Mouse (Mus musculus) thymus, postnatal 36 days (tissue): Measurements from ENCODE around the gene Nprl2.

Source experiments
- DNase-seq, 2 experiments: peaks; one replicate each; pipeline ENCODE4 v3.0.0; 2022; ENCODE audit warnings: mixed read lengths in 2 of 2

Gene Nprl2

DNA sequence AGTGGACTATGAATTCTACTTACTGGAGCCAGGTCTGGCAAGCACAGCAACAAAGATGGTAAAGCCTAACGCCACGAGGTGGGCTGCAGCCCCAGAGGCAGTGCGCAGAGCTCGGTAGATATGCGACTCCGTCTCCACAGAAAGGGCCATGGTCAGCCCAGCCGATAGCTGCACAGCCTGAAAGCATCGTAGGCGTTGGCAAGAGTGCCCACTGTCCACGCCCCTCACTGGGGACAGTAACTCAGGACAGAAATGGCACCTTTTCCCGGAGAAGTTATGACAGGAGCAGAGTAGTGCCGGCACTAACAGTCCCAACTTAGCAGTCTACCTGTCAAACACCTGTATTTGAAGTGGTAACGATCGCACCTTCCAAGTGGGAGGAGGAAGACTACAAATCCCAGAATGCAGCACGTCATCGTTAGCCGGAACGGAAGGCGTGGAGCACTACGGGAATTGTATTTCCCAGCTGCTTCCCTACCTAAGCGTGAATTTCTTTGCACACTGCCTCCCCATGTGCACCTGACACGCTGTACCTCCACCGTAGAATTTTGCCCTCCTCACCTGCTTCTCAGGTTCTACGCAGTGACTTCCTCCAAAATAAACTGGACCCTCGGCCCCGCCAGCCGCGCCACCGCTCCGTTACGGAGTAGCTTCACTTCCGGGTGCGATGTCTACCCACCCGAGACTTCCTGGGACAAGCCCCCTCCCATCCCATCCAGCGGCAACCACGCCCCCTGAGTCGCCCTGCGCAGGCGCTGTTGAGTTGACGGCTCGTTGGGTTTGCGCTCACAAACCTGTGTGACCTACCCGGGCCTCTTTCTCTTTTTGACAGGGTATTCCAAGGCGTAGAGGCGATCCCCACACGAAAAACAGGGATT is at the start of gene Nprl2, which contains the start of gene Cyb561d2:
Nprl2 (plus strand) TSS at position 753 of the 878 bp plus-strand sequence.
Cyb561d2 (minus strand) TSS at position 720 of the 878 bp plus-strand sequence.
- peak; percentile 97 for DNase-seq

DNA sequence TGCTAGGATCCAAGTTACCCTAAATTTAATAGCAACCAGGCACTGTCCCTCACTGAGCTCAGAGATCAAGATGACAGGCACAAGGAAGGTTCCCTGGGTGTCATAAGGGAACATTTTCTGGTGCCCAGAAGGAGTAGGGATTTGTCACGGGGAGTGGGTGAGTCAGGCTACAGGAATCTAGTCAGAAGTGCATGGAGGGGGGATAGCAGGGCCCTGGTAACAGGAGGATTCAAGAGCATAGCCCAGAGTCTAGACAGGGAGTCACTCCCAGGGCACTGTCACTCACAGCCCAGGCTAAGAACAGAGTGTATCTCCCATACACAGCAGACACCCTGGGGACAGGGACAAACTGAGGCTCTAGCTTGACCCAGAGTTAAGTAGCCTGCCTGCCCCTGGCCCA is 48.5 kb upstream of the Nprl2 start:
- DNase-seq = no peak

DNA sequence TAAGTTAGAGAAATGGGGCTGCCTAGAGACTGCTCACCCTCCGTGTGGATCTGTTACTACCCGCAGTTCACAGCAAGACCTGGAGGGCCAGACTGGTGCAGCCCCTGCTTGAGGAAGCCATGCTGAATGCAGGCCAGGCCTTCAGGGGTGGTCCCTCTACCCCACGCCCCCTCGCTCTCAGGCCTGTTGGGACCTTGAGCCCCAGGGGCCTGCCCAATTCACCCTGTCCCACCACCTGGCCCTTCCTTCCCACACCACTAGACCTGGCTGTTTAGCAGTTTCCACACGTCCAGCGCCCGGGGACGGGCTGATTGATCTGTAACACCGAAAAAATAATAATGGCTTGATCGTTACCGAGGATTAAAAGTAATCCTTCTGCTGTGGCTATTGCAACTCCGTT is 47.8 kb upstream of the Nprl2 start:
- no peak for DNase-seq

DNA sequence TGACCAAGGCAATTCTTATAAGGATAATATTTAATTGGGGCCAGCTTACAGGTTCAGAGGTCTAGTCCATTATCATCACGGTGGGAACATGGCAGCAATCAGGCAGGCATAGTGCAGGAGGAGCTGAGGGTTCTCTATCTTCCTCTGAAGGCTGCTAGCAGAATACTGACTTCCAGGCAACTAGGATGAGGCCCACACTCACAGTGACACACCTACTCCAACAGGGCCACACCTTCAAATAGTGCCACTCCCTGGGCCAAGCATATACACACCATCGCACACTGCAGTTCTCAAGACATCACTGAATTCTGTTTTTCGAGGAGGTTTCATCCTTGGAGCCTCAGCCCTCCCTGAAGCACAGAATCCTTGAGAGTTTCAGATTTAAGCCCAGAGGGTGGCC is 45.7 kb upstream of the Nprl2 start:
- DNase-seq = no peak

DNA sequence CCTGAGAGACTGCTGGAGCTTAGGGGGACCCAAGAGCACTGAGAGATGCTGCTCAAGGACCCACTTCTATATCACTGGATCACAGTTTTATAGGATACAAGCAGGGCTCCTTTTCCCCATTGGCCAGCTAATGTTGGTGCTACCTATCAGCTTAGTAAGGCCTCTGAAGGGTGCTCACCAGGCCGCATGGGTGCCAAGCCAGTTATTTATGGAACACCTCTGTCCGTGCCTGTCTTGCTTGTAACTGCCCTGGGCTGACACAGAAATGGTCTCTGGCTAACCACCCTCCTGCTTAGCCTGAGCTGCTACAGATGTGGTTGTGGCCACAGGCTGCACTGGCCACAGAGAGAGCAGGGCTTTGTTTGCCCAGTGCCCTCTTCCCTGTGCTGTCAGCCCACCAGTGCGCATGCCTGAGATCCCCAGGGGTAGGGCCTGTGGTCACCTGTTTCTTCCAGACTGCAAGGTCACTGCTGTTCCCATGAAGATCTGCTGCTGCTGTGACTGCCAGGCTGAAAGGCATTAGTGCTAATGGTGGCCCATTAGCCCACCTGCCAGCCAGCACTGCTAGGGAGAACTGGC is 41.2 kb upstream of the Nprl2 start:
- no peak for DNase-seq

DNA sequence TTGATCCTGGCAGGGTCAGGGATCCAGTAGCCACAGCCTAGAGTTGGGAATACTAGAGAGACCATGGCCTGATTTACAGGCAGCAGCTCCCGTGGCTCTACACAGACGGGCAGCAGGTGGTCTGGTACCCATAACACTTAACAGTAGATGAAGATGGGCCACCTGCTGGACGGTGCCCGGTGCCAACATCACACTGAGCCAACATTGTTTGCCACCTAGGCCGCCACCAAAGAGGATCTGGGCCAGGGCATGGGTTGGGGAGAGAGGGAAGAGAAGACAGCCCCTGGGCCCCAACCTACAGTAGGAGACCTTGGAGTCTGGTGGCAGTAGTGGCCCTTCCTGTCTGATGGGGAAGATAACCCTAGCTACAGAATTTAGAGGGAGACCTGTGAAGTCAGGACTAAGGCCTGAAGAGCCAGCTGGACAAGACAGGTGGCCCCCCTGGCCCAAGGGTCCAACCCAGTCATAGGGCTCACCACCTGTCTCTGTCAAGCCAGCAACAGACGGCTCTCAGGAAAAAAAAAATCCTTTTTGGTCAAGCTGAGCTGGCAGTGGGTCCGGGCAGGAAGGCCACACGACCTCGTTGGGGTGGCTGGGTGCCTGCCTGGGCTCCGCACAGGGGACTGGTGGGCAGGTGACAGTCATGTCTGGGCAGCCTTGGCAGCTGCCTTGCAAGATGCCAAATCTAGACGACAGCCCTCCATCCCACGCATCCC is 39.7 kb upstream of the Nprl2 start:
- DNase-seq = no peak

DNA sequence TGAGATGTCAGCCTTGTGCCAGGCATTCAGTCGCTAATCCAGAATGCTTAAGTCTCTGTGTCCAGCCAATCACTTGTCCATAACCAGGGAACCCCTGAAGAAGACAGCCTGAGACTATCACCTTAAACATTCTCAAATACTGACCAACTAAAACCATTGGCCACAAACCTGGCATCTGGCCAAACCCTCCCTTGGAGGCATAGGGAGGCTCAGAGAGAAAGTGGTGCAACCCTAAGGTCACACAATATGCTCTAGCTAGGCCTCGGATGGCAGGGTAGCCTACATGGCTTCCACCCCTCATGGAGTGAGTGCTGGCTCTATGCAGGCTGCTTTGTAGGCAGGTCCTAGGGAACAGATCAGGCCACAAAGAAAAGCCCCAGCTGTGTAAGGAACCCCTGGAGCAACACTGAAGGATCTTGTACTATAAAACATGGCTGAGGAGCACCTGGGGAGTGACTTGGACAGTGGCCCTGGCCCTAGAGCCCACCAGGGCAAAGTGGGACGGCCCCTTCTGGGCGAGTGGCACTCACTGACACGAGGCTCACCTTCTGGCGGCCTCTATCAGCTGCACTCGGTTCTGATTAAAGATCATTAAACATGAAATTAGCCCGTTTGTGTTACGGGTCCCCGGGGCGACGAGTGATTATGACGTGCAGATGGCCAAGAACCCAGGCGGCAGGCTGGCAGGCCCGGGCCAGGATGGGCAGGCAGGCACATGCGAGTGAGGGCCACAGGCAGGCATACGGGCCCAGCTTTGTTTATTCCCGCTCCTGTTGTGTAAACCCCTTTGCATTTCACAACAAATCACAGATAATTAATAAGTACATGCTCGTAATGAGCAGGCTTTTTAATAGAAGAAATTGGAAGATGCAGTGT is 37.1 kb upstream of the Nprl2 start:
- DNase-seq = no peak

DNA sequence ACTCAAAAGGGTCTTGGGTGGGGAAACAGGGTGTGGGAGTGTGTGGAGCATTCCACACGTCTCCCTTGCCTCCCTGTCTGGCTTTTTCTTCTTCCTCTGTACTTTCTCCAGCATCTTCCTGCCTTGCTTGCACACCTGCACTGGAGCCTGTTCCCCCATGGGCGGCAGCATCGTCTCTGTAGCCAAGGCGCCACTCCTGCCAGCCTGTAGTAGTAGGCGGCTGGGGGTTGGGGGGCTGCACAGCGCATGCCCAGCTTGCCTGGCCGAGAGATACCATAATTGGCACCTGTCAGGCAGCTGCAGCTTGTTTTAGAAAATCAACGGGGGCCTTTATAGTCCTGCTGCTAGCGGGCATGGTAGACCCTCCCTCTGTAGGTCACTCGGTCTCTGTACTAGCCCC is 33.8 kb upstream of the Nprl2 start:
- peak in 1 of 2 experiments; percentile 33 for DNase-seq

DNA sequence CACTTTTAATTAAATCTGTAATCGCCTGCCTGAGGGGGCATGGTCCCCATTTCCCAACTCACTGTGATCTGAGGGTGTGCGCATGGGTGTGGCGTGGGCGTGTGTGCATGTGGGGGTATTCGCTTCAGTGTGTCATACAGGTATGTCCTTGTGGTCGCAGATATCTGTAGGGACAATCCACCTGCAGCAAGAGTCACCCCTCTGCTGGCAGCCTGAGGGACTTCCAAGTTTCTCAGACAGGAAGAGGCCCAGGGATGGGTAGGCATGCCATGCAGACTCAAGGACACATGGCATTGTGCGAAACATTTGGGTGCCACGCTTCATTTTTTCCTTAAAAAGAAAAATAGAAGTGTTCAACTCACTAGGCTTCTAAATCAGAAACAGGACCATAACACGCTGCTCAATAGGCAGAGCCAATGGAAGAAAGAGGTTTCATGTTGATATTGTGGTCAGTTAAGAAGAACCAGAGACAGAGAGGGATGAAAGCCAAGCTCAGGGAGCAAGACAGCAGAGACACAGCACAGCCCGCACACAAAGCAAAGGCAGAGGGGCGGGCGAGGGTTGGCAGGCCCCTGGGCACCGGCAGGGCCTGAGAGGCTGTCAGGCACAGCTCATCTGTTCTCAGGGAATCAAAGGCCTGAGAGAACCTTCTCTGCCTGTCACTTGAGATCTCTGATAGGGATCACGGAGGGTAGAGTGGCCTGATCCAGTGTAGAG is 31.5 kb upstream of the Nprl2 start:
- DNase-seq = no peak

DNA sequence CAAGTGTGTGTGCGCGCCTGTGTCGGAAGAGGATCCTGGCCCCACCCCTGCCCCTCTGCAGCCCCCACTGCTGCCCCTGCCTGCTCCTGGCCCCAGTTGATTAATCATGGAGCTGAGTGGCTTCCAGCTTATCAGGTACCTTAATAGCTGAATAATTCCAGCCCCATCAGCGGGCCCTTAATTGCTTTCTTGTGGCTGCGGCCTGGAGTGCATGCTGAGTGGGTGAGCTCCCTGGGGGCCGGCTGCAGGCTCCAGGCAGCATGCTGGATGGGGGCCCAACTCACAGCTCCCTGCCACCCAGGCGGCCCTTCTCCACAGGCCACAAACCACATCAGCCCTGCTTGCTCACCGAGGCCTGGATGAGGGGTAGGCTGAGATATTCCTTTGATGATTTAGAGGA is 30.6 kb upstream of the Nprl2 start:
- DNase-seq = no peak

DNA sequence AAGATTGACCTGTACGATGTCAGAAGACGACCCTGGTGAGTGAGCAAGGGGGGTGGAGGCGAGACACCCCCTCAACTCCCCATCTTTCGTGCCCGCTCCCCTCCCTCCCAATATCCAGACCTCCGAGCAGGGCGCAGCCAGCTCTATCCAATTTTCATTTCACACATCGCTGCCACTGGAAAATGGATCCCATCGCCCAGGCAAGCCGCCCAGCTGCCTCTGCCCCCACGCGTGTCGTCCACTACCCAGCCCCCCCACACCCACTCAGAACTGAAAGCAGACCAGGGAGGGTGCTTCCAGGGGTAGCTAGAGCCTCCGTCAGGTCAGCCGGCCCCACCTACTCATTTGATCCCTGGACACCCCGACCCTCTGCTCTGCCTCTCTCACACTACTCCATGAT is 29.7 kb upstream of the Nprl2 start:
- no peak for DNase-seq

DNA sequence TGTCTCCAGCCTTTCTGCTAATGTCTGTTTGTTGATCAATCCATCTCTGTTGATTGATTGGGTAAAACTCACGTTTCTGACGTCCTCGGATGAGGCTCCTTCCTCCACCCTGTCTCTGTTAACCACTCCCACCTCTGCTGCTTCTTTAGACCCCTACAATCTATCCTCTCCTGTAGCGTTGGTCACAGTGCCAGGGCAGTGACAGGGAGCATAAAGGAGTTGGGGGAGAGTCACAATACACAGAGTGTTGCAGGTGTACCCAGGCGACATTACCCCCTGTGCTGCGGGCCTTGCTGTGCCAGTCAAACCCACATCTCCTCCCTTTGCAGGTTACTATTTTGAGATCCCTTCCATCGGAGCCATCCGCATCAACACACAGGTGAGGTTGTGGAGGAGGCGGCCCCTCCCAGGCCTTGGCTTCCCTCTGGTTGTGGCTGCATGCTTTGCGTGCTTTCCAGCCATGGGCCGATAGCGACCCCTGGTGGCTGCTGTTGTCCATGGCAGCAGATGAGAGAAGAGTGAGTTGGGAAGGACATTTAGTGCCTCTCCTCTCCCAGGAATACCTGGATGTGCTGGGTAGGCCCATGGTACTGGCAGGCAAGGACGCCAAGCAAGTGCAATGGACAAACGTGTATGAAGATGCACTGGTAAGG is 27.6 kb upstream of the Nprl2 start:
- peak; percentile 77 to 81 for DNase-seq

DNA sequence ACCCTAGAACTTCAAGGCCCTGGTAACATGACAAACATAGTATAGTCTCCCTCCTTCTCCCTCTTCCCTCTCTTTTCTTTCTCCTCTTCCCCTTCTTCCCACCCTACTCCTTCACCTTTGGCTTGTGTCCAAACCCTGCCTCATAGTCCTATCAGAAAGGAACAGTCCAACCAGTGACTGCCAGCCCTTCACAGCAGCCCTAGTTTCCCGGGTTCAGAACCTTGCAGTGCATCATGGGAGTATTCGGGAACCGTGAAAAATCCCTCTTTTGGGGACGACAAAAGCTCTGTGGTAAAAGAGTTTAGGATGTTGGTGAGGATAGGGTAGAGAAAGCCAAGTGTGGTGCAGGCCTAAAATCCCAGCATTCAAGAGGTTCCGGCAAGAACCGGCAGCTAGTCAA is 21.7 kb upstream of the Nprl2 start:
- DNase-seq = no peak

DNA sequence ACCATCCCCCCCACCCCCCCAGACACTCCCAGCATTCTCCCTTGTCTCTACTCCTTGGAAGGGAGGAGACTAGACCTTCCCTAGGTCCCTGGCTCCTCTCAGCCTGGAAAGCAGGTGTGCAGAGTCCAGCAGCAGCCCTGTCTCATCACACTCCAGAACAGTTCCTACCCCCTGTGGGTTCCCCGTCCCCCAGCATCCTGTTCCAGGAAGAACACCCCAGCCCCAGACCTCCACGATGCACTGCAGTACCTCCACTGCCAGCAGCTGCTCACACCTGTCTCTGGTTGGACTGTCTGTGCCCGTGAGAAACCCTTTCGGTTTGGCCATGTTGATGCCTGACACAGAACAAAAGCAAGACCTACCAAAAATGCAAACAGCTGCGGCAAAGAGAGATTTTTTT is 20.8 kb upstream of the Nprl2 start:
- DNase-seq = peak; percentile 61 to 75

DNA sequence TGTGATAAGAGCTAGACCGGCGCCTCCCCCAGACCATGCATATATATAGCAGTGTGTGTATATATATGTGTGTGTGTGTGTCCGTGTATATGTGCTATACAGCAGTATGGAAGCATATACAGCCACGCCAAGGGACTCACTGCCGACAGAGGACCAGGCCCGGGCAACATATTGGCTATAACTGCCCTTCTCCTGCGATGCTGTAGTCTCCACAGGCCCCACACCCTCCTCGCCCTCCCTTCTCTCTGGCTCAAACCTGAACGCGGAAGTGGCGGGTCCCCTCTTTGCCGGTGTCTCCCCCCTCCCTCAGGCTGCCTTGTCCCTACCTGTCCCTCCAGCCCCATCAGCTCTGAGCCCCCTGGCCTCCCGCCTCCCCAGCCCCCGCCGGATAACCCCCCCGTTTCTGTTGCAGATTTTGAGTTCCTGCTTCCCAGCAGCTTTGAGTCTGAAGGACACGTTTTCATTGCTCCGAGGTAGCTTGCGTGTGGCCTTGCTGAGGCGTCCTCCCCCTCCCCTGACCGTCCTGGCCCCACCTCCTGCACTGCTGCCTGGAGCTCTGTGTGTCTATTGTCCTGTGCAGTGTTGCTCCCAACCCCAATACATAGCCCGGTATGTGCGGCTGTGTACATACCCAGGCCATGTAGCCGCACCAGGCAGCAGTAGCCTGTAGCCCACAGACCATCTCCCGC is 20.2 kb upstream of the Nprl2 start:
- peak; percentile 63 to 67 for DNase-seq

DNA sequence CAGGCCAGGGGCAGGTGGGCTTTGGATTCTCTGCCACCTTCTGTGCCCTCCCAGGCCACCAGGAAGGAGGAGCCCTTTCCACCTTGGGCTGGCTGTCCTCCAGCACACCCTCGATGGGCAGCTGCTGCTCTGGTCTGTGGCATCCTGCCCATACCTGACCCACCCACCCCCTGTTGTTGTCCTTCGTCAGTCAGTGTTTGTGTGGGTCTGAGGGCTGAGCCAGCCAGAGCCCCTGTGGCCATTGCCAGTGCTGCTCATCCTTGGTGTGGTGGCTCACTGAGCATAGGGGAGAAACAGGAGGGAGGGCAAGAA is 19.7 kb upstream of the Nprl2 start:
- peak in 1 of 2 experiments; percentile 29 for DNase-seq

DNA sequence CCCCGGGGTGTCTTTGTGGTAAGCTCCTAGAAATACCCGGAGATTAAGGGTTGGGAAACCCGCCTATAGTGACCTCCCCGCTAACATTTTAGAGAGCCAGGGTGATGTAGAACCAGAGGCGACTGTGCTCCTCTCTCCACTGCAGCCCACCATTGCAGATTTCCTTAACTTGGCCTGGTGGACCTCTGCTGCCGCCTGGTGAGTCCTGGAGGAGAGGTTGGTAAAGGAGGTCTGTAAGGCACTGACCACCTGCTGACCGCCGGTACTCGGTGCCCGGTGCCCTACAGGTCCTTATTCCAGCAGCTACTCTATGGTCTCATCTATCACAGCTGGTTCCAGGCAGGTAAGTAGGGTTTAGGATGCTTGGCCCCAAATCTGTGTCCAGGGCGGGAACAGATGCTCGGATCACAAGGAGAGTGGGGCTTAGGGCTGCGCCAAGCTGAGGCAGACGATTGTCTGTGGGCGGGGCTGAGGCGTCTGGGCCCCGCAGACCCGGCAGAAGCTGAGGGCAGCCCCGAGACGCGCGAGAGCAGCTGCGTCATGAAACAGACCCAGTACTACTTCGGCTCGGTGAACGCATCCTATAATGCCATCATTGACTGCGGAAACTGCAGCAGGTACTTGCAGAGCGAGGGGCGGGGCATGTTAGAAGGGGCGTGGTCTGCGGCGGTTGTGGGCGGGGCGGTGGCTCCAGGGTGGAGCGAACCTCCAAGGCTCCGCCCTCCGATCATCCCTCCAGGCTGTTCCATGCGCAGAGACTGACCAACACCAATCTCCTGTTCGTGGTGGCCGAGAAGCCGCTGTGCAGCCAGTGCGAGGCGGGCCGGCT is 15.6 kb upstream of the Nprl2 start:
- DNase-seq = peak; percentile 81 to 83

DNA sequence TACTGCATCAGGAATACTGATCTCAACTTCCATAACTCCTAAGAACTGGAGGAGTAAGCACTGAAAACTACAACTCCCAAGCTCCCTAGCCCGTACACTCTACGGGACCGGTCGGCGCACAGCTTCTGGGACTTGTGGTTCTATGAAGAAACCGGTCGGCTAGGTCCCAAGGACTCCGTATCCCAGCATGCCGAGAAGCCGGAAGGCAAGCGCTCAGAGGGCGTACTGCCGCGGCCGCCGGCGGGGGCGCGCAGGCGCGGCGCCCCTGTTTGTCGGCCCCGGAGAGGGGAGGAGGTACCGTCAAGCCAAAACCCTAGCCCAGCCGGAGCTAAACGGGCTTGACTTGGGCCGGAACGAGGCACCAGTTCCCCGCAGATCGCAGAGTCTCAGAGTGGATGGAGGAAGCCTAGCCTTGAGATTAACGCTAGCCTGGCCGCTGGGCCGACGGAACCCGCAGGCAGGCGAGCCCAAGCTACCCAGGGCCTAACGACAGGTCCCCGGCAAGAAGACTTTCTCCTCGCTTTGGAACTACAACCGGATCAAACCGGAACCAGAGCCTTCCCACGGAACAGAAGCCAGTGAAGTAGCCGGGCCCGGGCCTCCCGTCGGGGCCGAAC is 8.1 kb upstream of the Nprl2 start, which contains the start of gene Tmem115:
Tmem115 (plus strand) TSS at position 155 of the 617 bp plus-strand sequence.
- DNase-seq = peak; percentile 86 to 93

DNA sequence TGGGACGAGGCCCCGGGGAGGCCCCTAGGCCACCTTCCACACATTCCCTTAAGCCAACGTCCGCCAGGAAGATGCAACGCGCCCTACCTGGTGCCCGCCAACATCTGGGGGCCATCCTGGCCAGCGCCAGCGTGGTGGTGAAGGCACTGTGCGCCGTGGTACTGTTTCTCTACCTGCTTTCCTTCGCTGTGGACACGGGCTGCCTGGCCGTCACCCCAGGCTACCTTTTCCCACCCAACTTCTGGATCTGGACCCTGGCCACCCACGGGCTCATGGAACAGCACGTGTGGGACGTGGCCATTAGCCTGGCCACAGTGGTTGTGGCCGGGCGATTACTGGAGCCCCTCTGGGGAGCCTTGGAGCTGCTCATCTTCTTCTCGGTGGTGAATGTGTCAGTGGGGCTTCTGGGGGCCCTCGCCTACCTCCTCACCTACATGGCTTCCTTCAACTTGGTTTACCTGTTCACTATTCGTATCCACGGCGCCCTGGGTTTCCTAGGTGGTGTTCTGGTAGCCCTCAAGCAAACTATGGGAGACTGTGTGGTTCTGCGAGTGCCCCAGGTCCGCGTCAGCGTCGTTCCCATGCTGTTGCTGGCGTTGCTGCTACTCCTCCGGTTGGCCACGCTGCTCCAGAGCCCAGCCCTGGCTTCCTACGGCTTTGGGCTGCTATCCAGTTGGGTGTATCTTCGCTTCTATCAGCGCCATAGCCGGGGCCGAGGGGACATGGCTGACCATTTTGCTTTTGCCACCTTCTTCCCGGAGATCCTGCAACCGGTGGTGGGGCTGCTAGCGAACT is 7.4 kb upstream of the Nprl2 start:
- DNase-seq = peak; percentile 30 to 39
